Mouse (Mus musculus) liver, adult 2 months (tissue): ENCODE measurements around the gene Vill.

Source experiments
- CTCF ChIP-seq: fragments of 200-500 bp; IDR thresholded peaks from 2 replicates; pipeline ENCODE4 v1.5.1; 2011; ENCODE audit warnings: low read depth, low read length, control low read depth
- POLR2A ChIP-seq: fragments of 200-500 bp; IDR thresholded peaks from 2 replicates; pipeline ENCODE4 v1.6.1; 2011; ENCODE audit warnings: low read length, control low read depth; ENCODE audit not compliant: insufficient read depth; ENCODE audit errors: extremely low read depth

- no peak for TF ChIP-seq CTCF
- TF ChIP-seq POLR2A = no peak
Observed at GRCm38 (mm10) chr9:119016785-119017507, 35.6 kb upstream of the Vill start.
